Mouse (Mus musculus) CH12.LX (cell line): ENCODE results near the gene Evx2. TPM values are rescaled to one million over a fixed set of nuclear protein-coding genes. Genes with fewer than 3 reads are reported as not detected.

Source experiments
- DNase-seq: peaks from one replicate; pipeline ENCODE4 v3.0.0-alpha.2; 2013; ENCODE audit errors: extremely low read depth
- H3K27ac ChIP-seq: 2 replicates; pipeline ENCODE4 v1.5.1; 2012; ENCODE audit warnings: low read depth, mild to moderate bottlenecking, control low read depth, moderate library complexity; ENCODE audit not compliant: insufficient read depth
- H3K27me3 ChIP-seq: replicated peaks from 2 replicates; pipeline ENCODE3; 2012; ENCODE audit warnings: inconsistent platforms
- H3K36me3 ChIP-seq, 2 experiments: replicated peaks in 1 of 2; 2 replicates each; pipeline versions ENCODE3 to v1.6.1; 2012; ENCODE audit warnings: inconsistent platforms in 1 of 2, low read length in 1 of 2, mild to moderate bottlenecking in 1 of 2, mixed read lengths in 1 of 2, moderate library complexity in 1 of 2; ENCODE audit not compliant: control insufficient read depth in 1 of 2, insufficient read depth in 1 of 2
- H3K4me1 ChIP-seq, 2 experiments: 2 replicates each; pipeline ENCODE4 v1.6.1; 2012; ENCODE audit warnings: inconsistent platforms in 1 of 2, moderate library complexity in 1 of 2; ENCODE audit not compliant: insufficient read depth in 2 of 2, control insufficient read depth in 1 of 2
- H3K4me2 ChIP-seq: 2 replicates; pipeline ENCODE4 v1.6.1; 2012; ENCODE audit warnings: low read depth, mild to moderate bottlenecking, control low read depth; ENCODE audit not compliant: poor library complexity, insufficient read depth, severe bottlenecking
- H3K4me3 ChIP-seq, 3 experiments: fragments of 150-350 bp in 1 of 3; sonication (generic) in 1 of 3; replicated peaks in 1 of 3; 2 replicates each; pipeline versions ENCODE3 to v1.5.1; 2011 to 2012; ENCODE audit warnings: low read depth in 2 of 3, low read length in 2 of 3, mild to moderate bottlenecking in 2 of 3, moderate library complexity in 2 of 3, control low read depth in 1 of 3, improper control_type of control experiment in 1 of 3, inconsistent platforms in 1 of 3, mixed read lengths in 1 of 3; ENCODE audit not compliant: poor library complexity in 1 of 3
- H3K79me2 ChIP-seq: replicated peaks from 2 replicates; pipeline ENCODE4 v1.6.1; 2012; ENCODE audit warnings: mild to moderate bottlenecking, moderate library complexity; ENCODE audit not compliant: control insufficient read depth, poor library complexity, insufficient read depth, severe bottlenecking; ENCODE audit errors: extremely low read depth
- H3K9ac ChIP-seq: 2 replicates; pipeline ENCODE4 v1.6.1; 2012; ENCODE audit warnings: low read depth, mild to moderate bottlenecking, control low read depth, moderate library complexity; ENCODE audit not compliant: insufficient read depth
- H3K9me3 ChIP-seq: replicated peaks from 2 replicates; pipeline ENCODE3; 2012; ENCODE audit warnings: low read length, inconsistent platforms, mixed read lengths
- BHLHE40 ChIP-seq: IDR thresholded peaks from 2 replicates; pipeline ENCODE4 v1.6.1; 2011; ENCODE audit warnings: mild to moderate bottlenecking, low read depth, low read length, improper control_type of control experiment
- CHD1 ChIP-seq: IDR thresholded peaks from 2 replicates; pipeline ENCODE4 v1.6.1; 2012; ENCODE audit warnings: low read depth, low read length, improper control_type of control experiment, inconsistent platforms
- CTCF ChIP-seq, 2 experiments: IDR thresholded peaks in 1 of 2; conservative IDR thresholded peaks in 1 of 2; 2 replicates each; pipeline ENCODE4 v1.5.1; 2011 to 2012; ENCODE audit warnings: low read depth in 2 of 2, low read length in 2 of 2, improper control_type of control experiment in 1 of 2, inconsistent platforms in 1 of 2, mild to moderate bottlenecking in 1 of 2, moderate library complexity in 1 of 2
- E2F4 ChIP-seq: IDR thresholded peaks from 2 replicates; pipeline ENCODE4 v1.6.1; 2011; ENCODE audit warnings: low read depth, low read length, improper control_type of control experiment; ENCODE audit not compliant: insufficient replicate concordance
- EP300 ChIP-seq: IDR thresholded peaks from 2 replicates; pipeline ENCODE4 v1.6.1; 2011; ENCODE audit warnings: low read length, improper control_type of control experiment
- ETS1 ChIP-seq: conservative IDR thresholded peaks from 2 replicates; pipeline ENCODE4 v1.6.1; 2012; ENCODE audit warnings: low read depth, mild to moderate bottlenecking, inconsistent platforms, low read length, improper control_type of control experiment, moderate library complexity
- GABPA ChIP-seq: IDR thresholded peaks from 2 replicates; pipeline ENCODE4 v1.6.1; 2012; ENCODE audit warnings: low read depth, low read length, improper control_type of control experiment, inconsistent platforms; ENCODE audit not compliant: insufficient replicate concordance
- JUN ChIP-seq: IDR thresholded peaks from 2 replicates; pipeline ENCODE4 v1.6.1; 2011; ENCODE audit warnings: low read depth, mild to moderate bottlenecking, low read length, improper control_type of control experiment, moderate library complexity; ENCODE audit not compliant: insufficient read depth
- JUND ChIP-seq: conservative IDR thresholded peaks from 2 replicates; pipeline ENCODE4 v1.6.1; 2011; ENCODE audit warnings: low read depth, low read length, improper control_type of control experiment
- KAT2A ChIP-seq: IDR thresholded peaks from 2 replicates; pipeline ENCODE4 v1.6.1; 2012; ENCODE audit warnings: low read length, improper control_type of control experiment, inconsistent platforms; ENCODE audit not compliant: insufficient replicate concordance
- MEF2A ChIP-seq: IDR thresholded peaks from 2 replicates; pipeline ENCODE4 v1.6.1; 2014; ENCODE audit warnings: low read depth, mild to moderate bottlenecking, inconsistent platforms, low read length, improper control_type of control experiment, borderline replicate concordance
- MXI1 ChIP-seq: IDR thresholded peaks from 2 replicates; pipeline ENCODE4 v1.6.1; 2011; ENCODE audit warnings: mild to moderate bottlenecking, low read depth, low read length, improper control_type of control experiment
- MYC ChIP-seq: IDR thresholded peaks from 2 replicates; pipeline ENCODE4 v1.6.1; 2011; ENCODE audit warnings: low read depth, mild to moderate bottlenecking, improper control_type of control experiment, low read length
- PAX5 ChIP-seq: IDR thresholded peaks from 2 replicates; pipeline ENCODE4 v1.6.1; 2012; ENCODE audit warnings: low read length, inconsistent platforms, mixed read lengths
- POLR2AphosphoS2 ChIP-seq: IDR thresholded peaks from 2 replicates; pipeline ENCODE4 v1.6.1; 2011; ENCODE audit warnings: low read depth, low read length, improper control_type of control experiment
- RCOR1 ChIP-seq: conservative IDR thresholded peaks from 2 replicates; pipeline ENCODE4 v1.6.1; 2012; ENCODE audit warnings: low read depth, mild to moderate bottlenecking, inconsistent platforms, low read length, improper control_type of control experiment
- USF1 ChIP-seq: IDR thresholded peaks from 2 replicates; pipeline ENCODE4 v1.6.1; 2014; ENCODE audit warnings: low read depth, mild to moderate bottlenecking, inconsistent platforms, low read length, improper control_type of control experiment
- ZC3H11A ChIP-seq: IDR thresholded peaks from 2 replicates; pipeline ENCODE4 v1.6.1; 2012; ENCODE audit warnings: low read depth, mild to moderate bottlenecking, inconsistent platforms, low read length, improper control_type of control experiment
- ZMIZ1 ChIP-seq: IDR thresholded peaks from 2 replicates; pipeline ENCODE4 v1.6.1; 2012; ENCODE audit warnings: low read depth, mild to moderate bottlenecking, inconsistent platforms, low read length, improper control_type of control experiment
- ZNF384 ChIP-seq: IDR thresholded peaks from 2 replicates; pipeline ENCODE4 v1.6.1; 2012; ENCODE audit warnings: low read depth, low read length, improper control_type of control experiment, inconsistent platforms
- dilution Hi-C: fragments of 300-500 bp; cut with MboI; formaldehyde crosslinking; loops from 2 replicates; pipeline ENCODE4 v1.14.3; 2020; ENCODE audit warnings: low sequenced_read_pairs; ENCODE audit not compliant: extremely low pct_unique_long_range_greater_than_20kb, extremely low pct_ligation_motif_present
- in situ Hi-C: fragments of 300-500 bp; cut with MboI; formaldehyde crosslinking; loops from 3 replicates; pipeline ENCODE4 v1.14.3; 2019; ENCODE audit warnings: low sequenced_read_pairs, low pct_ligation_motif_present, low pct_unique_long_range_greater_than_20kb, mixed read lengths
- polyA plus RNA-seq: library from polyadenylated mRNA; unstranded; fragments of >175 nt; gene quantifications from 2 replicates; pipeline ENCODE4 v1.2.1, GENCODE M21; 2012; ENCODE audit warnings: low read depth; ENCODE audit not compliant: insufficient read length
- total RNA-seq, 2 experiments: library from RNA; depleted of rRNA; stranded (reverse); fragments of 300-350 nt in 1 of 2; fragments of >200 nt in 1 of 2; gene quantifications; 2 replicates each; pipeline ENCODE4 v1.2.3; 2012 to 2014

The Evx2 gene
- total and polyA plus RNA-seq, 3 experiments: not detected

DNA sequence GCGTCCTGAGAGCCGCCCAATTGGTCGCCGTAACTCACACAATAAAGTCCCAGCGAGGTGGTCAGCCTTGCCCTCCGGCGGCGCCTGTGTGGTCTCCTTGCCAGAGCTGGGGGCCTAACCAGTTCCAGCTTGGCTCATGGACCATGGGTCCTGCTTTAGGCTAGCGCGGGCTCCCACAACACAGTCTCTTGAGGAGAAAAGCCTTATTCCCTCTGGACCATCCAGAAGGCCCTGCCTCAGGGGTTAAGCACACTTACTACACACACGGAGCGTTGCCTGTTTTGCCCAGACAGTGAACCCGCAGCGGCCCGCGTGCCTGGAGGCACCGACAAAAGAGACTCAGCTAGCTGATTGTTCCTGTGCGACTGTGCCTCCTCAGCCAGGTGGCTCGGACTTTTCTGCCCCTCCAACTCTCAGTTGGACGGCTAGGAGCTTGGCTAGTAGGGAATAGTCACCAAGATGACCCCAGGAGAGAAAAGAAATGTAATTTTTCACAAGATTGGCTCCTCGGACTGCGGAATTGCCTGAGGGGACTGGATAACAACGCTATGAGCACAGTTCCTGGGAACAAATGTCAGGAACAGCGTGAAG lies 14.6 kb upstream of the Evx2 start:
- in situ Hi-C loops: loop anchor here (25.0 kb wide), 1 partner anchor 1087 kb away; the partner anchor contains the start of gene Chrna1
- no peaks in the 10 kb centered on the region for H3K36me3 ChIP-seq
- DNase-seq: no peak
- H3K27ac ChIP-seq: no peak overlapping the region
- H3K4me3 ChIP-seq: no peak overlapping the region
- TF ChIP-seq USF1 (no peak), MEF2A (no peak), CHD1 (no peak), CTCF (conservative IDR thresholded peaks at IDR 0.05 in 1 of 2, IDR thresholded peaks at IDR 0.05 in 1 of 2; ENCODE audit: low read depth in 2 of 2, low read length in 2 of 2) (no peak), EP300 (no peak), POLR2AphosphoS2 (no peak), PAX5 (no peak), E2F4 (no peak), MYC (no peak), KAT2A (no peak), RCOR1 (no peak), MXI1 (no peak), ETS1 (no peak), BHLHE40 (no peak), JUND (no peak), ZMIZ1 (no peak), GABPA (no peak), ZC3H11A (no peak), ZNF384 (no peak), JUN (no peak)
- TF ChIP-seq, all 38 proteins: peak for 0
- H3K9ac ChIP-seq: no peak overlapping the region
- H3K27me3 ChIP-seq: no peaks in the 10 kb centered on the region
- dilution Hi-C loops: no loop called here
- H3K4me1 ChIP-seq: 0 out of 4 replicates have a peak, but pooled peaks cover 0 to 5% of the 10 kb centered on the region in 2 experiments
- H3K79me2 ChIP-seq: no peaks in the 10 kb centered on the region
- H3K9me3 ChIP-seq: no peaks in the 10 kb centered on the region
- H3K4me2 ChIP-seq: no peak overlapping the region
